Mouse (Mus musculus): ENCODE results near the gene Slc39a11.

- no peak for TF ChIP-seq CTCF (IDR thresholded peaks at IDR 0.05)
- TF ChIP-seq EP300 (IDR thresholded peaks at IDR 0.05), result no peak
These were observed 48.1 kb downstream of the Slc39a11 start for GRCm38 (mm10) chr11:113601616-113602343.

Data from lung, postnatal 0 days (tissue).